Mouse (Mus musculus): ENCODE results near the gene Tenm2. TPM values are rescaled to one million over a fixed set of nuclear protein-coding genes. Genes with fewer than 3 reads are reported as not detected.

The Tenm2 gene
- total RNA-seq, 2 experiments from 2014 or later: 0.05 to 0.06 TPM

GRCm38 (mm10) chr11:36081399-36082053 is 1154.2 kb downstream of the Tenm2 start:
- DNase-seq: no peak
- intact Hi-C loops (cut with DNase I): no loop called here

GRCm38 (mm10) chr11:36080766-36081165 is 1155.0 kb downstream of the Tenm2 start:
- DNase-seq: no peak
- intact Hi-C loops (cut with DNase I): no loop called here

- intact Hi-C loops (cut with DNase I): loop anchor here (10.0 kb wide), 1 partner anchor 746 kb away; no protein-coding TSS in a partner anchor
- no peak for DNase-seq
These were observed 1157.4 kb downstream of the Tenm2 start for GRCm38 (mm10) chr11:36078391-36078790.

GRCm38 (mm10) chr11:36074015-36074567 is 1161.7 kb downstream of the Tenm2 start:
- intact Hi-C loops (cut with DNase I): loop anchor here (10.0 kb wide), 1 partner anchor 751 kb away; no protein-coding TSS in a partner anchor
- DNase-seq: no peak

- intact Hi-C loops (cut with DNase I): loop anchor here (10.0 kb wide), 1 partner anchor 752 kb away; no protein-coding TSS in a partner anchor
These were observed 1162.5 kb downstream of the Tenm2 start for GRCm38 (mm10) chr11:36073074-36073818.

GRCm38 (mm10) chr11:36072646-36073045 is 1163.1 kb downstream of the Tenm2 start:
- no peak for DNase-seq
- intact Hi-C loops (cut with DNase I): loop anchor here (10.0 kb wide), 1 partner anchor 752 kb away; no protein-coding TSS in a partner anchor

More at GRCm38 (mm10) chr11:36073074-36073818, 1162.5 kb downstream of the Tenm2 start:
- DNase-seq: peak in 1 of 2 experiments; percentile 3

GRCm38 (mm10) chr11:36072038-36072437 is 1163.7 kb downstream of the Tenm2 start:
- no peak for DNase-seq
- intact Hi-C loops (cut with DNase I): loop anchor here (10.0 kb wide), 1 partner anchor 753 kb away; no protein-coding TSS in a partner anchor

GRCm38 (mm10) chr11:36059325-36059843 is 1176.4 kb downstream of the Tenm2 start:
- intact Hi-C loops (cut with DNase I): no loop called here

GRCm38 (mm10) chr11:36056525-36056924 is 1179.2 kb downstream of the Tenm2 start:
- intact Hi-C loops (cut with DNase I): no loop called here
- DNase-seq: peak in 1 of 2 experiments; percentile 20

More at GRCm38 (mm10) chr11:36059325-36059843, 1176.4 kb downstream of the Tenm2 start:
- DNase-seq: no peak

GRCm38 (mm10) chr11:36054323-36054722 is 1181.4 kb downstream of the Tenm2 start:
- intact Hi-C loops (cut with DNase I): no loop called here
- DNase-seq: no peak

- intact Hi-C loops (cut with DNase I): no loop called here
- DNase-seq: no peak
These were observed 1182.3 kb downstream of the Tenm2 start for GRCm38 (mm10) chr11:36053457-36053856.

- no peak for DNase-seq
- intact Hi-C loops (cut with DNase I): no loop called here
These were observed 1183.2 kb downstream of the Tenm2 start for GRCm38 (mm10) chr11:36052598-36052997.

- intact Hi-C loops (cut with DNase I): no loop called here
- DNase-seq: no peak
These were observed 1183.7 kb downstream of the Tenm2 start for GRCm38 (mm10) chr11:36052091-36052490.

- no peak for DNase-seq
- intact Hi-C loops (cut with DNase I): loop anchor here (5.0 kb wide), 1 partner anchor 1138 kb away; no protein-coding TSS in a partner anchor
These were observed 1186.2 kb downstream of the Tenm2 start for GRCm38 (mm10) chr11:36049547-36049946.

GRCm38 (mm10) chr11:36045681-36046276 is 1190.0 kb downstream of the Tenm2 start:
- intact Hi-C loops (cut with DNase I): loop anchor here (1.0 to 5.0 kb wide), 4 partner anchors 175 to 1142 kb away; no protein-coding TSS in a partner anchor
- peak; percentile 71 to 72 for DNase-seq

GRCm38 (mm10) chr11:36041411-36041810 is 1194.4 kb downstream of the Tenm2 start:
- no peak for DNase-seq
- intact Hi-C loops (cut with DNase I): no loop called here

GRCm38 (mm10) chr11:36040508-36041233 is 1195.1 kb downstream of the Tenm2 start:
- intact Hi-C loops (cut with DNase I): no loop called here
- DNase-seq: peak; percentile 25 to 39

GRCm38 (mm10) chr11:36039825-36040224 is 1195.9 kb downstream of the Tenm2 start:
- intact Hi-C loops (cut with DNase I): no loop called here

GRCm38 (mm10) chr11:36038386-36038785 is 1197.4 kb downstream of the Tenm2 start:
- DNase-seq: no peak
- intact Hi-C loops (cut with DNase I): no loop called here

More at GRCm38 (mm10) chr11:36039825-36040224, 1195.9 kb downstream of the Tenm2 start:
- no peak for DNase-seq

GRCm38 (mm10) chr11:36037311-36037710 is 1198.5 kb downstream of the Tenm2 start:
- intact Hi-C loops (cut with DNase I): no loop called here
- no peak for DNase-seq
